Mouse (Mus musculus) forebrain, embryonic 16.5 days (tissue): ENCODE measurements around the gene Tcerg1l. TPM values are rescaled to one million over a fixed set of nuclear protein-coding genes. Genes with fewer than 3 reads are reported as not detected.

Experiments used
- ATAC-seq: fragments of 200-750 bp; cut with Nextera tagmentation; 2 replicates; pipeline ENCODE4 v1.8.0; 2017; ENCODE audit warnings: mild to moderate bottlenecking, moderate library complexity
- H3K27ac ChIP-seq: fragments of 300-500 bp; sonication (generic); 2 replicates; pipeline ENCODE4 v1.5.1; 2014; ENCODE audit warnings: low read length, control low read depth
- H3K27me3 ChIP-seq: fragments of 300-500 bp; sonication (generic); replicated peaks from 2 replicates; pipeline ENCODE4 v1.6.1; 2014; ENCODE audit warnings: low read length; ENCODE audit not compliant: control insufficient read depth, insufficient read depth
- H3K36me3 ChIP-seq: fragments of 300-500 bp; sonication (generic); 2 replicates; pipeline ENCODE4 v1.6.1; 2014; ENCODE audit not compliant: control insufficient read depth, insufficient read depth
- H3K4me1 ChIP-seq: fragments of 300-500 bp; sonication (generic); replicated peaks from 2 replicates; pipeline ENCODE4 v1.6.1; 2014; ENCODE audit warnings: low read length; ENCODE audit not compliant: control insufficient read depth, insufficient read depth
- H3K4me2 ChIP-seq: fragments of 300-500 bp; sonication (generic); 2 replicates; pipeline ENCODE4 v1.6.1; 2014; ENCODE audit warnings: mild to moderate bottlenecking, low read length, control low read depth
- H3K4me3 ChIP-seq: fragments of 300-500 bp; sonication (generic); replicated peaks from 2 replicates; pipeline ENCODE4 v1.5.1; 2014; ENCODE audit warnings: mild to moderate bottlenecking, low read length, control low read depth
- H3K9ac ChIP-seq: fragments of 300-500 bp; sonication (generic); replicated peaks from 2 replicates; pipeline ENCODE4 v1.6.1; 2014; ENCODE audit warnings: low read depth, low read length, control low read depth
- H3K9me3 ChIP-seq: fragments of 300-500 bp; sonication (generic); 2 replicates; pipeline ENCODE4 v1.6.1; 2016; ENCODE audit warnings: low read length; ENCODE audit not compliant: control insufficient read depth
- WGBS: fragments of 180-500 bp; shearing (Covaris S2); extraction: QIAGEN DNeasy Blood & Tissue Kit; methylation state at CpG from one replicate; pipeline ENCODE4 v1.1.7; 2014; 5-methylcytosine and 5-hydroxymethylcytosine counted together
- polyA plus RNA-seq: library from polyadenylated mRNA; unstranded; fragments of >200 nt; fragmentation: Nextera tagmentation; extraction: Ambion mirVana; gene quantifications from 2 replicates; pipeline ENCODE4 v1.2.1, GENCODE M21; 2015

Tcerg1l gene
- polyA plus RNA-seq, 1 experiment from 2014 or later = 11.2 TPM

DNA sequence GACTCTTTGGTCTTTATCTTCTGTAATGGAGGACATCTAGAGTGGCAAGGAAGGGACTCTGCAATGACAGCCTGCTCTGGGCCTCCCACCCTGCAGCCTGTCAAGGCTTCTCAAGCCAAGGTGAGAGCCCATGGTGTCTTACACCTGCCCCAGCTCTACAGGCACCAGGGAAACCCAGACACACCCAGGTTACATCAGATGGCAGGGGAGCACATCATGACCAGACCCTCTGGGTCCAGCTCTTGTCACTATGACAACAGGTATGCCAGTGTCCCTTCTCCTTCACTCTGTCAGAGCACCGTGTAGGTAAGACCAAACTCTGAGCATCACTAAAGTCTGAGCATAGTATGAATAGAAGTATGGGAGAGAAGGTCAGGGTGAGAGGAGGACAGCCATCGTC is 218.9 kb downstream of the Tcerg1l start:
- no peak overlapping the region for H3K4me3 ChIP-seq
- ATAC-seq = no peak
- peaks cover 15% of the 10 kb centered on the region for H3K4me1 ChIP-seq
- WGBS = 78% methylated on average over 2 of the region's 2 CpGs
- no peak overlapping the region for H3K4me2 ChIP-seq
- H3K27ac ChIP-seq = no peak overlapping the region
- no peak overlapping the region for H3K9ac ChIP-seq
- H3K36me3 ChIP-seq = no peaks in the 10 kb centered on the region
- no peaks in the 10 kb centered on the region for H3K27me3 ChIP-seq
- H3K9me3 ChIP-seq = 0 out of 2 replicates have a peak, but pooled peaks cover 3% of the 10 kb centered on the region

DNA sequence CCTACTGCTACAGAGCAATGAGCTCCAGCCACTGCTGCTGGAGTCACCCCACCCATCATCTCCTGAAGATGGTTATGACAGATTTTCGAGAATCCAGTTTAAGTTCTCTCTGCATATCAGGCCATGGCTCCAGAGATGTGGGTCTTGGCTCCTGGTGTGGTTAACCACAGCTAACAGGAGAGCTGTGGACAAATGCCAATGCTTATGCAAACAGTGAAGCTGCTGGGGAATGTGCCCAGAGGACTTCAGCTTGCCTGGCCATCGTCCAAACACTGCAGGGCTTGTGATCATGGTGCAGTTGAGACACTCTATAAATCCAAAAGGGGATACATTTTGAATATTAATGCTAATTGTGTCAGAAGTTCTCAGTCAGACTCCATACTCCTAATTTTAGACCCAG is 221.5 kb downstream of the Tcerg1l start:
- H3K36me3 ChIP-seq = no peaks in the 10 kb centered on the region
- no peaks in the 10 kb centered on the region for H3K27me3 ChIP-seq
- 67% methylated on average over 2 of the region's 2 CpGs for WGBS
- H3K27ac ChIP-seq = no peak overlapping the region
- 0 out of 2 replicates have a peak, but pooled peaks cover 3% of the 10 kb centered on the region for H3K9me3 ChIP-seq
- no peak for ATAC-seq
- H3K4me1 ChIP-seq = peaks cover 2% of the 10 kb centered on the region; the same call in 1 of the 2 replicates
- H3K4me3 ChIP-seq = no peak overlapping the region
- H3K4me2 ChIP-seq = no peak overlapping the region
- H3K9ac ChIP-seq = no peak overlapping the region

DNA sequence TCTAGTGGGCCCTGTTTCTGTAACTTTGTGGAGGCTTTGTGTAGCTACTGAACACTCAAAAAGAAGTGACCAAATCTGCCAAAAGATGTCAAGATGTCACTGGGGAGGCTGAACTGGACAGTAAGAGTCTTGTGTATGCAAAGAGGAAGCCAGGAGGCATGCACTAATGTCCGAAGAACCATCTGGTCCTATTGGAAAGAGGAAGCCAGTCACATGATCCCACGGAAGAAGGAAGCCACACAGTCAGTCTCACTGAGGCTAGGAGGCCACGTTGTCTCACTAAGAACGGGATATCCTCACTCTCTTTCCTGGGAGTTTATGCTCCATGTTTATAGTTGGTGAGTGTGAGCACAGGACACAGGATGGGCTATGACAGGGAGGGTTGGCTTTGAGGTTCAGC is 227.1 kb downstream of the Tcerg1l start:
- Histone ChIP-seq H3K27ac (no peak overlapping the region), H3K4me3 (no peak overlapping the region), H3K9me3 (0 out of 2 replicates have a peak, but pooled peaks cover 1% of the 10 kb centered on the region), H3K4me2 (no peak overlapping the region), H3K9ac (no peak overlapping the region), H3K27me3 (no peaks in the 10 kb centered on the region), H3K4me1 (no peaks in the 10 kb centered on the region), H3K36me3 (no peaks in the 10 kb centered on the region)
- ATAC-seq = no peak
- 84% methylated on average over 4 of the region's 4 CpGs for WGBS
